Mouse (Mus musculus) E14TG2a.4 (cell line): Measurements from ENCODE around the gene Vim.

Experiments used
- CTCF ChIP-seq: conservative IDR thresholded peaks from 2 replicates; pipeline ENCODE4 v1.5.1; 2014; ENCODE audit warnings: low read length
- POU5F1 ChIP-seq: IDR thresholded peaks from 2 replicates; pipeline ENCODE4 v1.6.1; 2014; ENCODE audit warnings: low read length, borderline replicate concordance

- no peak for TF ChIP-seq CTCF
- no peak for TF ChIP-seq POU5F1
These were observed 1.0 kb downstream of the Vim start for GRCm38 (mm10) chr2:13574801-13575150.
